Comparison of ENCODE assay signal across 8 mouse cellular contexts in genomic region chr14:52019590-52020340, GRCm38 (mm10). TPM values are rescaled to one million over a fixed set of nuclear protein-coding genes. Genes with fewer than 3 reads are reported as not detected.
DNase-seq lines count a peak whose midpoint lies in the region; ATAC-seq lines count a peak whose summit lies in the region.

No protein-coding gene starts in this region.

- peaks cover 35% of the 10 kb centered on the region for H3K4me1 ChIP-seq in embryonic facial prominence, embryonic 12.5 days
- peaks cover 62% of the 10 kb centered on the region for H3K4me1 ChIP-seq in limb, embryonic 10.5 days
- peaks cover 62% of the 10 kb centered on the region for H3K4me1 ChIP-seq in midbrain, embryonic 12.5 days

- peak; percentile 88 for ATAC-seq in embryonic facial prominence, embryonic 12.5 days (ENCODE audit: insufficient number of reproducible peaks, insufficient read depth, low FRiP score, low TSS enrichment)
- ATAC-seq in midbrain, embryonic 12.5 days (ENCODE audit: low FRiP score, low read depth): peak; percentile 90

- H3K9ac ChIP-seq in embryonic facial prominence, embryonic 12.5 days: peak overlapping the region; percentile 91
- peak overlapping the region; percentile 78 for H3K9ac ChIP-seq in midbrain, embryonic 12.5 days (replicated peaks)

- peak overlapping the region; percentile 62 for H3K4me2 ChIP-seq in embryonic facial prominence, embryonic 12.5 days (replicated peaks)
- peak overlapping the region; percentile 56 for H3K4me2 ChIP-seq in midbrain, embryonic 12.5 days (replicated peaks)

- no peaks in the 10 kb centered on the region for H3K9me3 ChIP-seq in embryonic facial prominence, embryonic 12.5 days
- no peaks in the 10 kb centered on the region for H3K9me3 ChIP-seq in limb, embryonic 10.5 days (replicated peaks)
- H3K9me3 ChIP-seq in midbrain, embryonic 12.5 days: no peaks in the 10 kb centered on the region

- H3K27ac ChIP-seq in embryonic facial prominence, embryonic 12.5 days: peak overlapping the region; percentile 99
- H3K27ac ChIP-seq in limb, embryonic 10.5 days: peak overlapping the region; percentile 100
- peak overlapping the region; percentile 98 for H3K27ac ChIP-seq in midbrain, embryonic 12.5 days (replicated peaks)

- DNase-seq in 3134 (ENCODE audit: extremely low read depth, insufficient read length, low spot score): peak; percentile 95
- DNase-seq in adrenal gland, postnatal 36 days: peak; percentile 98
- DNase-seq in heart, adult 18-20 months: peak; percentile 98
- DNase-seq in kidney, adult 18-20 months: peak; percentile 98
- peak; percentile 97 for DNase-seq in limb, embryonic 10.5 days (ENCODE audit: low spot score)
- DNase-seq in skeletal muscle tissue, adult 2 months (ENCODE audit: low read depth, low spot score): peak; percentile 91

- no peaks in the 10 kb centered on the region for H3K36me3 ChIP-seq in embryonic facial prominence, embryonic 12.5 days
- peaks cover 11% of the 10 kb centered on the region for H3K36me3 ChIP-seq in limb, embryonic 10.5 days
- no peaks in the 10 kb centered on the region for H3K36me3 ChIP-seq in midbrain, embryonic 12.5 days

- peak overlapping the region; percentile 69 for H3K4me3 ChIP-seq in embryonic facial prominence, embryonic 12.5 days
- peak overlapping the region; percentile 76 for H3K4me3 ChIP-seq in limb, embryonic 10.5 days
- H3K4me3 ChIP-seq in midbrain, embryonic 12.5 days: peak overlapping the region; percentile 59

- H3K27me3 ChIP-seq in embryonic facial prominence, embryonic 12.5 days: no peaks in the 10 kb centered on the region
- H3K27me3 ChIP-seq in limb, embryonic 10.5 days (ENCODE audit: low read depth, poor library complexity, severe bottlenecking): no peaks in the 10 kb centered on the region
- no peaks in the 10 kb centered on the region for H3K27me3 ChIP-seq in midbrain, embryonic 12.5 days

- WGBS in embryonic facial prominence, embryonic 12.5 days: under 1% methylated on average over 66 of the region's 74 CpGs
- WGBS in limb, embryonic 10.5 days: under 1% methylated on average over 72 of the region's 74 CpGs
- WGBS in midbrain, embryonic 12.5 days: under 1% methylated on average over 73 of the region's 74 CpGs

RNA-seq across cellular contexts. Expression of gene Zfp219, which starts 0.8 kb away (rescaled TPM):
- total RNA-seq in adrenal gland, postnatal 36 days (2021): 10 to 100 TPM; 51.9 to 62.1 TPM
- 56.7 and 60.6 TPM in 2 replicates for polyA plus RNA-seq in embryonic facial prominence, embryonic 12.5 days (2016; fragmentation: Nextera tagmentation; extraction: Ambion mirVana)
- 10 to 100 TPM; 22.3 to 23.4 TPM for total RNA-seq in heart, adult 18-20 months (2021)
- polyA plus RNA-seq in limb, embryonic 10.5 days (2016; fragmentation: Nextera tagmentation; extraction: Ambion mirVana): 45.6 and 51.1 TPM in 2 replicates
- 111 and 112 TPM in 2 replicates for polyA plus RNA-seq in midbrain, embryonic 12.5 days (2016; fragmentation: Nextera tagmentation; extraction: Ambion mirVana)

RNA-seq across cellular contexts. Expression of gene Tmem253, which starts 4.3 kb away (rescaled TPM):
- total RNA-seq in adrenal gland, postnatal 36 days (2021): 1 to 10 TPM; 1.7 to 2.5 TPM
- 0.51 and 0.63 TPM in 2 replicates for polyA plus RNA-seq in embryonic facial prominence, embryonic 12.5 days (2016; fragmentation: Nextera tagmentation; extraction: Ambion mirVana)
- 1 to 10 TPM; 2.9 to 3.2 TPM for total RNA-seq in heart, adult 18-20 months (2021)
- 0.41 and 0.66 TPM in 2 replicates for polyA plus RNA-seq in limb, embryonic 10.5 days (2016; fragmentation: Nextera tagmentation; extraction: Ambion mirVana)
- 1.0 and 2.1 TPM in 2 replicates for polyA plus RNA-seq in midbrain, embryonic 12.5 days (2016; fragmentation: Nextera tagmentation; extraction: Ambion mirVana)

RNA-seq across cellular contexts. Expression of gene Olfr221, which starts 22.5 kb away (rescaled TPM):
- not detected for total RNA-seq in adrenal gland, postnatal 36 days (2021)
- polyA plus RNA-seq in embryonic facial prominence, embryonic 12.5 days (2016; fragmentation: Nextera tagmentation; extraction: Ambion mirVana): not detected in 2 replicates
- total RNA-seq in heart, adult 18-20 months (2021): not detected
- polyA plus RNA-seq in limb, embryonic 10.5 days (2016; fragmentation: Nextera tagmentation; extraction: Ambion mirVana): not detected in 2 replicates
- polyA plus RNA-seq in midbrain, embryonic 12.5 days (2016; fragmentation: Nextera tagmentation; extraction: Ambion mirVana): not detected in 2 replicates

RNA-seq across cellular contexts. Expression of gene Arhgef40, which starts 35.2 kb away (rescaled TPM):
- 10 to 100 TPM; 46.6 to 51.6 TPM for total RNA-seq in adrenal gland, postnatal 36 days (2021)
- 204 and 214 TPM in 2 replicates for polyA plus RNA-seq in embryonic facial prominence, embryonic 12.5 days (2016; fragmentation: Nextera tagmentation; extraction: Ambion mirVana)
- total RNA-seq in heart, adult 18-20 months (2021): 10 to 100 TPM; 24.1 to 25.2 TPM
- polyA plus RNA-seq in limb, embryonic 10.5 days (2016; fragmentation: Nextera tagmentation; extraction: Ambion mirVana): 190 and 236 TPM in 2 replicates
- 116 and 122 TPM in 2 replicates for polyA plus RNA-seq in midbrain, embryonic 12.5 days (2016; fragmentation: Nextera tagmentation; extraction: Ambion mirVana)

Comparison
In these comparisons a context has a peak if more than half of its experiments do, and no peak if none do; other contexts are left out.
1. Peak in every context shown above with its lines: DNase-seq, ATAC-seq, H3K4me3 ChIP-seq and H3K27ac ChIP-seq.